Mouse (Mus musculus) kidney, adult 2 months (tissue): ENCODE measurements at regions not wholly inside any gene's neighbourhood (a gene's known extent, or its start where the extent isn't known, plus 50 kb on each side); places are given as distances from the start of the nearest gene placed in this dataset.

Source experiments
- DNase-seq: peaks from one replicate; pipeline ENCODE4 v3.0.0; 2021
- H3K27ac ChIP-seq: fragments of 200-500 bp; 2 replicates; pipeline ENCODE4 v1.5.1; 2012; ENCODE audit warnings: low read depth, low read length, control low read depth, inconsistent platforms; ENCODE audit not compliant: insufficient read depth
- H3K27me3 ChIP-seq: fragments of 200-500 bp; replicated peaks from 2 replicates; pipeline ENCODE4 v1.6.1; 2012; ENCODE audit warnings: mild to moderate bottlenecking, moderate library complexity, low read length, inconsistent platforms; ENCODE audit not compliant: control insufficient read depth, insufficient read depth
- H3K36me3 ChIP-seq: fragments of 200-500 bp; 2 replicates; pipeline ENCODE4 v1.6.1; 2012; ENCODE audit warnings: mild to moderate bottlenecking, moderate library complexity, low read length, inconsistent platforms; ENCODE audit not compliant: control insufficient read depth, insufficient read depth
- H3K4me1 ChIP-seq: fragments of 200-500 bp; 2 replicates; pipeline ENCODE4 v1.6.1; 2011; ENCODE audit warnings: low read length; ENCODE audit not compliant: control insufficient read depth, insufficient read depth
- H3K4me3 ChIP-seq: fragments of 200-500 bp; 2 replicates; pipeline ENCODE4 v1.5.1; 2011; ENCODE audit warnings: mild to moderate bottlenecking, low read depth, low read length, control low read depth; ENCODE audit not compliant: insufficient read depth
- CTCF ChIP-seq: fragments of 200-500 bp; conservative IDR thresholded peaks from 2 replicates; pipeline ENCODE4 v1.5.1; 2011; ENCODE audit warnings: low read depth, mild to moderate bottlenecking, control low read depth, low read length, moderate library complexity, mixed read lengths; ENCODE audit not compliant: insufficient read depth, insufficient read length
- POLR2A ChIP-seq: fragments of 200-500 bp; IDR thresholded peaks from one replicate; pipeline ENCODE4 v1.6.1; 2011; ENCODE audit warnings: low read depth, low read length, control low read depth
- WGBS: fragments of 180-500 bp; shearing (Covaris S2); methylation state at CpG from one replicate; pipeline ENCODE4 v1.1.7; 2018; 5-methylcytosine and 5-hydroxymethylcytosine counted together

- no peak for DNase-seq
- 62% methylated on average over 8 of the region's 8 CpGs for WGBS
- Histone ChIP-seq H3K27ac (no peak overlapping the region), H3K36me3 (no peaks in the 10 kb centered on the region), H3K4me1 (no peaks in the 10 kb centered on the region), H3K27me3 (no peaks in the 10 kb centered on the region), H3K4me3 (no peak overlapping the region)
- no peak for TF ChIP-seq CTCF
- no peak for TF ChIP-seq POLR2A
Observed at GRCm38 (mm10) chr6:100366231-100366630, 78.9 kb upstream of the Rybp start.

GRCm38 (mm10) chr6:100365791-100366190 is 78.5 kb upstream of the Rybp start:
- TF ChIP-seq CTCF: no peak
- TF ChIP-seq POLR2A: no peak
- 82% methylated on average over 4 of the region's 4 CpGs for WGBS
- no peak for DNase-seq

GRCm38 (mm10) chr6:100363683-100364082 is 76.4 kb upstream of the Rybp start:
- peak; percentile 31 for DNase-seq
- H3K36me3 ChIP-seq: no peaks in the 10 kb centered on the region
- TF ChIP-seq POLR2A: no peak
- H3K27ac ChIP-seq: no peak overlapping the region
- 66% methylated on average over 5 of the region's 5 CpGs for WGBS
- no peaks in the 10 kb centered on the region for H3K27me3 ChIP-seq
- no peak overlapping the region for H3K4me3 ChIP-seq
- H3K4me1 ChIP-seq: no peaks in the 10 kb centered on the region

More at GRCm38 (mm10) chr6:100365791-100366190, 78.5 kb upstream of the Rybp start:
- Histone ChIP-seq H3K4me3 (no peak overlapping the region), H3K4me1 (no peaks in the 10 kb centered on the region), H3K27ac (no peak overlapping the region), H3K27me3 (no peaks in the 10 kb centered on the region), H3K36me3 (no peaks in the 10 kb centered on the region)

GRCm38 (mm10) chr6:100356617-100357399 is 69.5 kb upstream of the Rybp start:
- H3K27me3 ChIP-seq: no peaks in the 10 kb centered on the region
- DNase-seq: no peak
- no peak overlapping the region for H3K27ac ChIP-seq
- no peak overlapping the region for H3K4me3 ChIP-seq
- H3K36me3 ChIP-seq: no peaks in the 10 kb centered on the region
- no peaks in the 10 kb centered on the region for H3K4me1 ChIP-seq
- 76% methylated on average over 11 of the region's 11 CpGs for WGBS
- TF ChIP-seq POLR2A (no peak), CTCF (no peak; the same call in 1 of the 2 replicates)

GRCm38 (mm10) chr6:100355858-100356257 is 68.6 kb upstream of the Rybp start:
- 90% methylated on average over 9 of the region's 9 CpGs for WGBS
- Histone ChIP-seq H3K36me3 (no peaks in the 10 kb centered on the region), H3K27ac (no peak overlapping the region), H3K4me3 (no peak overlapping the region), H3K4me1 (no peaks in the 10 kb centered on the region), H3K27me3 (no peaks in the 10 kb centered on the region)
- TF ChIP-seq CTCF: no peak
- TF ChIP-seq POLR2A: no peak
- DNase-seq: no peak

GRCm38 (mm10) chr6:100347481-100347880 is 60.2 kb upstream of the Rybp start:
- TF ChIP-seq CTCF: no peak
- no peak for TF ChIP-seq POLR2A
- Histone ChIP-seq H3K4me1 (no peaks in the 10 kb centered on the region), H3K36me3 (no peaks in the 10 kb centered on the region), H3K4me3 (no peak overlapping the region), H3K27me3 (no peaks in the 10 kb centered on the region), H3K27ac (no peak overlapping the region)
- WGBS: 83% methylated on average over 7 of the region's 7 CpGs
- no peak for DNase-seq

GRCm38 (mm10) chr6:100345073-100345472 is 57.8 kb upstream of the Rybp start:
- 89% methylated on average over 3 of the region's 3 CpGs for WGBS
- Histone ChIP-seq H3K4me1 (no peaks in the 10 kb centered on the region), H3K36me3 (no peaks in the 10 kb centered on the region), H3K27ac (no peak overlapping the region), H3K4me3 (no peak overlapping the region), H3K27me3 (no peaks in the 10 kb centered on the region)
- TF ChIP-seq CTCF: no peak
- TF ChIP-seq POLR2A: no peak
- DNase-seq: no peak
